Mouse (Mus musculus) 416B (cell line): Measurements from ENCODE around the gene Gm3415.
"Not testable (repeated sequence)": the region's sequence is repeated elsewhere in the genome, so short reads cannot be mapped to it uniquely, and the experiment has no call there.

Source experiments
- DNase-seq: peaks from one replicate; pipeline ENCODE4 v3.0.0; 2011; ENCODE audit warnings: low read depth

The Gm3415 gene

DNA sequence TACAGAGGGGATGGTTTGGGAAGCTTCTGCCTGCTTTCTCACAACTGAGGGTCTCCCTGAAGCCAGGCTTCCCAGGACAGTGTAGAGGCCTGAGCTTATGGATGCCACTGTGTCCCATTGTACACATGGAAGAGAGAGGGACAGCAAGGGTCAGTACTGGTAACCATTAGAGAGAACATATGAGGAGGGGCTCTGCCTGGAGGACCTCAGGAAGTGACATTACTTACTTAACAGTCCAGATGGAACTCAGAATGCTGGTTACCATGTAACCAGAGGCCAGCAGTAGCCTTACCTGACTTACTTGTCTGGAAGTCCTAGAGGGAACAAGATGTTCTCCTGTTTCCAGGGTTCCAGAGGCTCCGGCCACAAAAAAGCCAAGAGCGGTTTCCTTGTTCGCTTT lies at the start of gene Gm3415:
Gm3415 (plus strand) TSS at position 301 of the 400 bp plus-strand sequence.
- not testable (repeated sequence) for DNase-seq

DNA sequence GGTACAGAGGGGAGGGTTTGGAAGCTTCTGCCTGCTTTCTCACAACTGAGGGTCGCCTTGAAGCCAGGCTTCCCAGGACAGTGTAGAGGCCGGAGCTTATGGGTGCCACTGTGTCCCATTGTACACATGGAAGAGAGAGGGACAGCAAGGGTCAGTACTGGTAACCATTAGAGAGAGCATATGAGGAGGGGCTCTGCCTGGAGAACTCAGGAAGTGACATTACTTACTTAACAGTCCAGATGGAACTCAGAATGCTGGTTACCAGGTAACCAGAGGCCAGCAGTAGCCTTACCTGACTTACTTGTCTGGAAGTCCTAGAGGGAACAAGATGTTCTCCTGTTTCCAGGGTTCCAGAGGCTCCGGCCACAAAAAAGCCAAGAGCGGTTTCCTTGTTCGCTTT lies 42.1 kb upstream of the Gm3415 start, which contains the start of gene Gm3402:
Gm3402 (plus strand) TSS at position 301 of the 400 bp plus-strand sequence.
- DNase-seq: not testable (repeated sequence)

DNA sequence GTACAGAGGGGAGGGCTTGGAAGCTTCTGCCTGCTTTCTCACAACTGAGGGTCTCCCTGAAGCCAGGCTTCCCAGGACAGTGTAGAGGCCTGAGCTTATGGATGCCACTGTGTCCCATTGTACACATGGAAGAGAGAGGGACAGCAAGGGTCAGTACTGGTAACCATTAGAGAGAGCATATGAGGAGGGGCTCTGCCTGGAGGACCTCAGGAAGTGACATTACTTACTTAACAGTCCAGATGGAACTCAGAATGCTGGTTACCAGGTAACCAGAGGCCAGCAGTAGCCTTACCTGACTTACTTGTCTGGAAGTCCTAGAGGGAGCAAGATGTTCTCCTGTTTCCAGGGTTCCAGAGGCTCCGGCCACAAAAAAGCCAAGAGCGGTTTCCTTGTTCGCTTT lies 30.4 kb upstream of the Gm3415 start, which contains the start of gene Gm3404:
Gm3404 (plus strand) TSS at position 301 of the 400 bp plus-strand sequence.
- not testable (repeated sequence) for DNase-seq

DNA sequence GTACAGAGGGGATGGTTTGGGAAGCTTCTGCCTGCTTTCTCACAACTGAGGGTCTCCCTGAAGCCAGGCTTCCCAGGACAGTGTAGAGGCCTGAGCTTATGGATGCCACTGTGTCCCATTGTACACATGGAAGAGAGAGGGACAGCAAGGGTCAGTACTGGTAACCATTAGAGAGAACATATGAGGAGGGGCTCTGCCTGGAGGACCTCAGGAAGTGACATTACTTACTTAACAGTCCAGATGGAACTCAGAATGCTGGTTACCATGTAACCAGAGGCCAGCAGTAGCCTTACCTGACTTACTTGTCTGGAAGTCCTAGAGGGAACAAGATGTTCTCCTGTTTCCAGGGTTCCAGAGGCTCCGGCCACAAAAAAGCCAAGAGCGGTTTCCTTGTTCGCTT lies 18.6 kb upstream of the Gm3415 start, which contains the start of gene Gm3409:
Gm3409 (plus strand) TSS at position 301 of the 400 bp plus-strand sequence.
- not testable (repeated sequence) for DNase-seq

DNA sequence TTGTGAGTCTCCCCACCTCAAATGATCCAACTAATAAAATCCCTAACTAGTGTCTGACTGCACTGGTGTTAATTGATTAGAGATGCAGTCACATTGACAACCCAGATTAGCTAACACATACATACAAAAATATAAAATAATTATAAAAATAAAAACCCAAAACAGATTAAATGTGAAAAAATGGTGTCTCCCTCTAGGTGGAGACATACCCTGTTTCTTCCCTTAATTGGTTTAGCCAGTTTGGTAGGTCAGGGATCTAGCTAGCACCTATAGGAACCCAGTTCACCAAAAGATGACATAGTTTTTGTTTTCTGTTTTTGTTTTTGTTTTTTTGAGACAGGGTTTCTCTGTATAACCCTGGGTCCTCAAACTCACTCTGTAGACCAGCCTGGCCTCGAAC lies 8.3 kb downstream of the Gm3415 start:
- no peak for DNase-seq

DNA sequence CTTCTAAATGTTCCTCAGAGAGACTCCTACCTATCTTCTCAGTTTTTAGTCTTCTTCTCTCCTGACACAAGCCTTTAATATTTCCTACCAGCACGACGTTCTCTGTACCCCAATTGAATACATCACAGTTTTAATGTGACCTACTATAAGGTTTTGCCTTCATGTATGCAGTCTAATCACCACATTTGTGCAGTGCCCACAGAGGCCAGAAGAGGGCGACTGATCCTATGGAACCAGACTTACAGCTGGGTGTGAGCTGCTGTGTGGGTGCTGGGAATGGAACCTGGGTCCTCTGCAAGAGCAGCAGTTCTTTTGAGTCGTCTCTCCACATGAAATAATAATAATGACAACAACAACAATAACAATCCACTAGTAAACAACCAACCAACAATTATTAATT lies 11.1 kb downstream of the Gm3415 start:
- DNase-seq: peak; percentile 56

DNA sequence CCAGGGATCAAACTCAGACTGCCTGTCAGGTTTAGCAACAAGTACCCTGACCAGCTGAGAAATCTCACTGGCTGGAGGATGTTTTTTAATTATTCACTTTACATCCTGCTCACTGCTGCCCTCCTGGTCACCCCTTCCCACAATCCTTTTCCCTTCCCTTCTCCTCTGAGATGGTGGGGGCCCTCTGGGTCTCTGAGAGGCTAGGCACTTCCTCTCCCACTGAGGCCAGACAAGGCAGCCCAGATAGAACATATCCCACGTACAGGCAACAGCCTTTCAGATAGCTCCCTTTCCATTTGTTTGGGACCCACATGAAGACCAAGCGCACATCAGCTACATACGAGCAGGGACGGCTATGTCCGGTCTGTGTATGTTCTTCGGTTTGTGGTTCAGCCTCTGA lies 14.2 kb downstream of the Gm3415 start:
- DNase-seq: not testable (repeated sequence)

DNA sequence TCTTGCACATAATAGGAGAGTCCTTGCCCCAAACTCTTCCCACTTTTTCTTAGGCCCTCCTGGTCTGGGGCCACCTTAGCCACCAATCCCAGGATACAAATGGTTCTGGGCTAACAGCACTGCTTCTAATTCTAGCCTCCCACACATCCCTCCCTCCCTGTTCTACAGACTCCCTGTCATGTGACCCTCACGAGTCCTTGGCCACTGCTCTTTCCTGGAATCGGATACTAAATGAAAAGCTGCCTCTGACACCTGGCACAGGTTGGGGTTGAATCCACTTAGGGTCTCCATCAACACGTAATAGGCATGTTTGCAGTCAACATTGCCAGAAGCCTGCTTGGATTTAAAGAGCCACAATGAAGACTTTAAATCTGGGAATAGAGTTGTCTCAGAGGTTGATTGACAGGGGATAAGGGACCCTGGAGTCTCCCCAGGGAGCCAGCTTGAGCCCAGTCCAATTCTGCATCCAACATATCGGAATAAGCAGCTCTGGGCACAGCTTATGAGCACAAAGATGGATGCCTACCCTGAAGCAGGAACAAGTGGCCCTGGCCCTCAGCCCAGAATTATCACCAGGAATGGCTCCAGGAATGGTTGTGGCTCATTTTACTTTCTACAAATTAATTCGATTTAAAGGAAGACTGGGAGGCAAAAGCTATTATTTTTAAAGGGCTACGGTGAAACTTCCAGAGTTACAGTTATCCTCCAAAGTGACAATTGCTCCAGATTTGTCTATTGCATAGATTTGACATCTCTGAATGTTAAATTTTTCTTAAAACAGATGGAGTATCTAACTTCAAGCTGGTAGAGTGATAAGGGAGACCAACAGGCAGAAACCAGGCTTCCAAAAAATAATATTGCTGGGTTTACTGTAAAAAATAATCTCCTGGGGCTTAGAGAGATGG lies 16.1 kb downstream of the Gm3415 start:
- DNase-seq: not testable (repeated sequence)

DNA sequence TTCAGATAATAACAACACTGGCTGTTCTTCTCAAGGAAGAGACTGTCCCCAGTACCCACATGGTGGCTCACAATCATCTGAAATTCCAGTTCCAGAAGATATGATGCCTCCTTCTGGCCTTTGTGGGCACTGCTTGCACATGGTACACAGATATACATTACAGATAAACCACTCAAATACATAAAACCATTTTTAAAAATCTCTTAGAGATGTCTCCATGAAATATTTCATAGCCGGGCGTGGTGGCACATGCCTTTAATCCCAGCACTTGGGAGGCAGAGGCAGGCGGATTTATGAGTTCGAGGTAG lies 16.8 kb downstream of the Gm3415 start:
- not testable (repeated sequence) for DNase-seq

DNA sequence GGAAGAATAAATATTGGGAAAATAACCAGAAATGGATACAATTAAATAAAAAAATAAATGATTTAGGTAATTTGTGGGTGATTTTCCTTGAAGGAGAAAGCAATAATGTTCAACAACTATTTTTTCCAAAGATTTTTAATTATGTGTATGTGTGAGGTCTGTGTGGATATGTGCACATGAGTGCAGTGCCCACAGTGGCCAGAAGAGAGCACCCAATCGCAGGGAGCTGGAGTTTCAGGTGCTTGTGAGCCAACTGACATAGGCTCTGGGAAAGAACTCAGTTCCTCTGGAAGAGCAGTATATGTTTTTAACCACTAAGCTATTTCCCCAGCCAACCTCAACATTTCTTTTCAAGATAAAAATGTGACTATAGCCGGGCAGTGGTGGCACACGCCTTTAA lies 20.7 kb downstream of the Gm3415 start:
- DNase-seq: peak; percentile 9

DNA sequence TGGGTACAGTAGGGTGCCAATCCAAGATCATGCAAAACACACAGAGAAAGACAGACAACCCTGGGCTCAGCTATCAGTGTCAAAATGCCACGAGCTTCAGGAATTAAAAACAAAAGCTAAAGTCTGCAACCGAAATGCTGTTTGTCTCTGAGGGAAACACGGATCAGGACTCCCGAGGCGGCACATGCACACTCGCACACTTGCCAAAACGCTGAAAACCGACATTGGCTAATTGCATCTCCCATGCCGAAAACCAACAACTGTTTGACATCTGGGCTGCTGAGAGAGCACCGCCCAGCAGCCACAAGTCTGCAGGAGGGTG lies 28.2 kb downstream of the Gm3415 start:
- no peak for DNase-seq

DNA sequence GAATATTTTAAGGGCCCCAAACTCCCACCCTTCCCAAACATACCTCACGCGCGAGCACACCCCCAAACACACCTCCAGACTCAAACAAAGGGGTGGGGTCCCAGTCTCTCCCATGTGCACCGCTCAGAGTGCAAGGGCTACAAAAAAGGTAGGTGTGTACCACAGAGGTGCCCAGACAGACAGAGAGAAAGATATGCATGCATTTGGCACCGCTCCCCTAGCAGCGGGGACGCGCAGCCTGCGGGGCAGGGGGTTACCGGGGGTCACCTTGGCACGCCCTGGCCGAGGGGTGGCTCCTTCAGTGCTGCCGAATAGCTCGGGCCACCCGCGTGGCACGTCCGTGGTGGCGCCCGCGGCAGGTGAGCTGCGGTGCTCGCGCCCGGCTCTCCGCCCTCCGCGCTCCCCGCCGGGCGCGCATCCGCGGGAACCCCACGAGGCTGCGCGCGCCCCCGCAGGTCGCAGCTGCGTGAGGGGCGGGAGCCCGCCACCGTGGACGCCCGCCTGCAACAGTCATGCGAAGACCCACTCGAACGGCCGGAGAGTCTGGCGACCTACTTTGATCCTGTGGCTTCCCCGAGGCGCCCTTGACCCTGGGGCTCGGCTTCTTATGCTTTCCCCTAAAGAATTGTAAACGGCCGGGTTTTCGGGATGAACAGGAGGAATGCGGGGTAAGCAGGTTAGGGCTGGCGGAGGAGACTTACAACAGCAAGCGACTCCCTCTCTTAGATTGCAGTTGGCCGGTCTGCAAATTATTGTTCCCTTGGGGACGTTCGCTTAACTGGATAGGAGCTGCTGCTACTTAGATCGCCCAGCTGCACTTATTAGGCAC lies 28.8 kb downstream of the Gm3415 start, which contains the start of gene Gpr12:
Gpr12 (minus strand) TSS at position 762 of the 829 bp plus-strand sequence.
- no peak for DNase-seq

DNA sequence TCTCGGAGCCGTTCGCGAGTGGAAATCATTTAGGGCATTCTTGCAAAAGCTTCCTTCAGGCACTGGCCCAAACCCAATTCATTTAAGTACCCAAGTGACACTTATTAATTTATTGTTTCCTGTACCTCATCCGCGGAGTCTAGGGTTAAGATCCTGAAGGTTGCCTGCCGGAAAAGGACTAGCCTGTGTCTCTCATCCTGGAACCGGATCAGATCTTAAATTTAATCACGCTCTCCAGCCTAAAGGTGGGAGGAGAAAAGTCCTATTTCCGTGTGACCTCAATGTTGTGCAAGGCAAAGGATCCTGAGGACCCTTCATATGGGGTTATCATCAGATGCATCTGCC lies 29.3 kb downstream of the Gm3415 start:
- no peak for DNase-seq

DNA sequence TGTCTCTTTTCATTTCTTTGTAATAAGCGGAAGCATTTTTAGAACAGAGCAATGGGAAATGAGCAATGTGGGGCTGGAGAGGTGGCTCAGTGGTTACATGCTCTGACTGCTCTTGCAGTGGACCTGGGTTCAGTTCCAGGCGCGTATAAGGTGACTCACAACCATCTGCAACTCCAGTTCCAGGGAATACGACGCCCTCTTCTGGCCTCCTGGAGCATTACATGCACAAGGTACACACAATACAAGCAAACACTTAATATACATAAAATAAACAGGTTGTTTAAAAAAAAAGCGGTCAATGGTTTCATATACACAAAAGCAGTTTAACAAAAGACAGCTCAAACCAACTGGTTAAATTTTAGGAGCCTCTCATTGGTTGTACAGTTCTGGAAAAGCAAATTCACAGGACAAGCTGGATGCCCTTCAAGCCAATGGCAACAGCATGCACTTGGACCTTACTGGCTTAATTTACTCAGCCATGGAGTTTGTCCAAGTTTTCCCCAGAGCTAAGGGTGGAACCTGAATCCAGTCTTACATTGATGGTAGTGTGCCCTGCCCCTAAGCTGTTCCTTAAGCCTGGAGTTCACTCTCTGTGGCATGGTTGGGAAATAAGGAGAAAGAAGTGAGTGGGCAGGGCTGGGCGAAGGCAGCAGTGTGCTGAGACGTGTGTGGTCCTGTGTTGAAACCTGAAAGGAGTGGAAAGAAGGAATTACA lies 30.6 kb downstream of the Gm3415 start:
- DNase-seq: no peak

DNA sequence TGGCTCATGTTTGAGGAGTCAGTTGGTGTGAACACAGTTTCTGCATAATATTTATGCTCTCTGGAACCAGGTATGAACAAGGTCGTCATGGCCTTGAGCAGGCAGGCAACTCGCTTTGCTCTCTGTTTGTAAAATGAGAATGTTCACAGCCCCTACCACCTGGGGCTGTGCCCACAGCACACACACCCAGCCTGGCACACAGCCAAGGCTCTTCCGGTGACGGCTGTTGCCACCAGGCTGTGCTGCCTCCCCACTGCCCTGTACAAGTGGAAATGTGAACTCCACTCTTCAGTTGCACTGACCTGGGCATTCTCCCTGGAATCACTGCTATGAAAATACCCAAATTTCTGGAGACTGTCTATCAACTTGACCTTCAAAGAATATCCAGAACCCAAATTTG lies 35.1 kb downstream of the Gm3415 start:
- DNase-seq: peak; percentile 19

DNA sequence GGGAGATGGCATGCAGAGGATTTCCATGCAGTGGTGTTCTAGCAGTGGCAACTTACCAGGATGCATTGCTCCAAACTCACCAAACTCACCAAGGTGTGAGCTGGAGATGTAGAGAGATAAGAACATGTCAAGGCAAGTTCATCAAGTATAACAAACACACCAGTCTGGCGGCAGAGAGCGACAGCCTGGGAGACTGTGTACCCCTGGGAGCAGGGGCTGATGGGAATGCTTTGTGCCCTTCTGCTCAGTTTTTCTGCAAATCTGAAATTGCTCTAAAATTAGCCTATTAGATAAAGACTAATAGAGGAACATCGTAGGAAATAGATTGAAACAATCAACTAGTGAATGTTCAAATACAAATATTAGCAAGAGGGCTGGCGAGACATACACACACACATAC lies 35.7 kb downstream of the Gm3415 start:
- no peak for DNase-seq

DNA sequence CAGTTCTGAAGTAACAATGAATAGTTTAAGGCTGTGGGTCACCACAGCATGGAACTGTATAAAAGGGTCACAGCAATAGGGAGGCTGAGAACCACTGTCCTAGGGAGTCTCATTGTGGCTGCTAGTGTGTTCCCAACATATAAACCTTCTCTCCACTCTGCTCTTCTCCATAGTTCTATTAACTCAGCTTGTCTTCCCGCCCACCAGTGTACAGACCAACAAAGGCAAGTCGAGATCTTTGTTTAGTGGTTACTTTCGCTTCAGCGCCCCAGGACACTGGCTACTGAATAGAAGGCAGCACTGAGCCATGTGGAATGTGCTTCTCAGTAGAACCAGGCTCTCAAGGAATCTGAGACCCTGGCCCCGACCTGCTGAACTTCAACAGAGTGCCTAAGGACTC lies 36.6 kb downstream of the Gm3415 start:
- DNase-seq: no peak

DNA sequence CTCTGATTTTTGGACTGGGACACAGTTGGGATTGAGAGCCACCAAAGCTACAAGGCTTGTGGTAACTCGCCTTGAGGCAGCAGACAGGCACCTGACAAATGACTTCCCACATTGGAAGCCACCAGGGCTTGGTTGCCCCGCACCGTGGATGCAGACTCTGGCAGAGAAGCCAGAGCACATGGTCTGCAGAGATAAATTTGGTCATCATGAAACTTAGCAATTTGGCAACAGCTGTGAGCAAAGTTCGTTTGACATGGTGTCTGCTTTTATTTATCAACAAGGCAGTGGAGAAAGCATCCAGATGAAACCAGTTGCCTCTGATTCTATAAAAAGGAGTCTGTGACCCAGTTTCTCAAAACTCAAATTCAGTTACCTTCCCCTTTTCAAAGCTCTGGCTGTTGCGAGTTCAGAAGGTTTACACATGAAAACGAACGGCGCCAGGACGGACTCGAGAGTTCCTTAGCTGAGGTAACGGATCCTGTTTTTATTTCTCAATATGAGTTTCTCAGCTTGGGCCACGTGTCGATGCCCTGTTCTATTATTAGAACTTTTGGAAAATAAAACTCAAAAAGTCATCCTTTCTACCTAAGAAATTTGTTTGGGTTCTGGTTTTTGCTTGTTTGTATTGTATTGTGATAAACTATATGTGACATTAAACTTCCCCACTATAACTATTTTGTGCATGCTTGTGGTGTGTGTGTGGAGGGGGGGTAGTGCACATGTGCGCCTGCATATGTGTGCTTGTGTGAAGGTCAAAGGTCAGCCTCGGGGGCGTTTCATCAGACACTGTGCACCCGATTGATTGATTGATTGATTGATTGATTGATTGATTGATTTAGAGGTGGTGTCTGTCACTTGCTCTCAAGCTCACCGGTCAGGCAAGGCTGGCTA lies 40.9 kb downstream of the Gm3415 start:
- no peak for DNase-seq

DNA sequence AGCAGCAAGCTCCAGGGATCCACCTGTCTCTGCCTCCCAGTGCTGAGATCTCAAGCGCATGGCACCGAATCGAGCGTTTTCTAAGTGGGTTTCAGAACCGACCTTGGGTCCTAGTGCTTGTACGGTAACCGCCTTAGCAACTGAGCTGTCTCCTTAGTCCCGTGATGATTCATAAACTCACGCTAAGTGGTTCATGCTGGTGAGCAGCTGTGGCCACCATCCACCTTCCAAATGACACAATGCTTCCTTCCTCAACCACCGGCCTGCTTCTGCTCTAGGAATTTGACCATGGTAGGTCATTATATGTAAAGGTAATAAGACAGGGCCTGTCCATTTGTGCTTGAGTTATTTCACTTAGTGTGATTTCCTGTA lies 41.6 kb downstream of the Gm3415 start:
- peak; percentile 33 for DNase-seq

DNA sequence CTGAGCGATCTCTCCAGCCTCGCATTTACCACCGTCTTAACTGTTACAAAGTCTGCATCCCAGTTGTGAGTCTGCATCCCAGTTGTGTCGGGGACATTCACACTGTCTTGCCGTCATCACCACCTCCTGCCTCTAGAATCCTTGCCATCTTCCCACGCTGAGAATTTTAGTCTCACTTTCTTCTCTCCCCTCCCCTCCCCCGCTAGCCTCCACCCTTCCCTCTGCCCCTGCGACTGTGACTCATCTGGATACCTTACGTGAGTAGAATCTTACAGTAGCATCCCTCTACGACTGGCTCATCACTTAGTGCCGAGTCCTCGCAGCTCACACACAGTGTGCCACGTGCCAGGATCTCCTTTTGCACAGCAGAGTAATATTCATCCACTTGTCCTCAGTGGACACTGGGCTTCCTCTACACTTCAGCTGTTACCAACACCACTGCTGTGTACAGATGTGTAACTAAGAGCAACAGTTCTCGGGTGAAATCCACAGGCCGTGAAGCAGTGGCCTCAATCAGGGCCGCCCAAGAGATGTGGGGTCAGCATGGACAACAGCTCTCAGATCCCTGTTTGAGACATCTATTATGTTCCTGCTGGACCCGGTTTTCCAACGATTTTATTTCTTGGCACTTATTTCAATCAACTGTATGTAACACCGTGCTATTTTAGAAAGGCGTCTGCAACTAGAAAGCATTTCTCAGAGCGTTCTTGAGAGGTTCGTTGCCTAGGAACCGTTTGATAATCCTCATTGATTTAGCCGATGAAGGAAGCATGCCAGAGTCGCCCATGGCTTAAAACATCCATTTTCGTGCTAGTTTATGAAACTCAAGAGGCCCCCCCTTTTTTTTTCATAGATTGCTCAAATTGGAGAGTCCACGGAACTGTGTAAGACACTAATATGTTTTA lies 42.5 kb downstream of the Gm3415 start:
- no peak for DNase-seq
